Mouse (Mus musculus) limb, embryonic 10.5 days (tissue): Measurements from ENCODE around the gene Fndc3b. TPM values are rescaled to one million over a fixed set of nuclear protein-coding genes. Genes with fewer than 3 reads are reported as not detected.

Experiments used
- DNase-seq: peaks from one replicate; pipeline ENCODE4 v3.0.0-alpha.2; 2017; ENCODE audit warnings: low spot score
- H3K27ac ChIP-seq: fragments of 300-500 bp; sonication (generic); 2 replicates; pipeline ENCODE4 v1.5.1; 2016; ENCODE audit warnings: mild to moderate bottlenecking
- H3K27me3 ChIP-seq: fragments of 300-500 bp; sonication (generic); 2 replicates; pipeline ENCODE4 v1.6.1; 2016; ENCODE audit warnings: low read depth, mild to moderate bottlenecking; ENCODE audit not compliant: poor library complexity, severe bottlenecking
- H3K36me3 ChIP-seq: fragments of 300-500 bp; sonication (generic); 2 replicates; pipeline ENCODE4 v1.6.1; 2016; ENCODE audit warnings: mild to moderate bottlenecking, moderate library complexity
- H3K4me1 ChIP-seq: fragments of 300-500 bp; sonication (generic); 2 replicates; pipeline ENCODE4 v1.6.1; 2016
- H3K4me3 ChIP-seq: fragments of 300-500 bp; sonication (generic); 2 replicates; pipeline ENCODE4 v1.5.1; 2016; ENCODE audit warnings: mild to moderate bottlenecking, moderate library complexity
- H3K9me3 ChIP-seq: fragments of 300-500 bp; sonication (generic); replicated peaks from 2 replicates; pipeline ENCODE4 v1.6.1; 2016; ENCODE audit warnings: mild to moderate bottlenecking
- WGBS: fragments of 180-500 bp; shearing (Covaris S2); methylation state at CpG from one replicate; pipeline ENCODE4 v1.1.7; 2016; 5-methylcytosine and 5-hydroxymethylcytosine counted together
- polyA plus RNA-seq: library from polyadenylated mRNA; unstranded; fragments of >200 nt; fragmentation: Nextera tagmentation; extraction: Ambion mirVana; gene quantifications from 2 replicates; pipeline ENCODE4 v1.2.1, GENCODE M21; 2016

The Fndc3b gene
- polyA plus RNA-seq, 1 experiment from 2014 or later, result 9.7 TPM

- Histone ChIP-seq H3K9me3 (no peaks in the 10 kb centered on the region), H3K4me3 (no peak overlapping the region), H3K27ac (no peak overlapping the region), H3K4me1 (no peaks in the 10 kb centered on the region; the same call in 1 of the 2 replicates), H3K27me3 (no peaks in the 10 kb centered on the region), H3K36me3 (peaks cover 3% of the 10 kb centered on the region; the same call in 1 of the 2 replicates)
- 87% methylated on average over 12 of the region's 12 CpGs for WGBS
- no peak for DNase-seq
Measured at GRCm38 (mm10) chr3:27624974-27625591, 86.0 kb downstream of the Fndc3b start.

GRCm38 (mm10) chr3:27622451-27622850, 88.7 kb downstream of the Fndc3b start:
- no peak overlapping the region for H3K4me3 ChIP-seq
- no peak for DNase-seq
- peaks cover 3% of the 10 kb centered on the region; the same call in 1 of the 2 replicates for H3K36me3 ChIP-seq
- H3K4me1 ChIP-seq, result peaks cover 7% of the 10 kb centered on the region
- WGBS, result 75% methylated on average over 4 of the region's 4 CpGs
- H3K9me3 ChIP-seq, result no peaks in the 10 kb centered on the region
- H3K27me3 ChIP-seq, result no peaks in the 10 kb centered on the region
- no peak overlapping the region for H3K27ac ChIP-seq

DNA sequence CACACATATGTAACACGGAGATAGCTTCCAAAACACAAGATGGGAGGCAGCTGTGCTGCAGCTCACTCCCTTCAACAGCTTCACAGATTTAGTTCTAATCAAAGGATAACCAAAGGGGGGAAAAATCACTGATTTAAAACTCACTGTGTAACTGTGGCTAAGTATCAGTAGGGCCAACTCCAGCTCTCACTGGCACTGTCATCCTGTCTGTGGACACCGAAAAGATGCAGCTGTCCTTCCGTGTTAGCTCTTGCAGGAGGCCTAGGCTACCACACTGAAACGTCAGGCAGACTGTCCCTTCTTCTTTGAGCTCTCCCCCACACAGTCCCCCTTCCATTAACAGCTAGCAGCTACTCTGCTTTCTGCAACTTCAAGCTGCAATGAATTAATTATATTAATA, 89.9 kb downstream of the Fndc3b start:
- WGBS, result 79% methylated on average over 4 of the region's 4 CpGs
- Histone ChIP-seq H3K4me1 (peaks cover 18% of the 10 kb centered on the region), H3K27me3 (no peaks in the 10 kb centered on the region), H3K4me3 (no peak overlapping the region), H3K27ac (no peak overlapping the region), H3K9me3 (no peaks in the 10 kb centered on the region), H3K36me3 (peaks cover 3% of the 10 kb centered on the region; the same call in 1 of the 2 replicates)
- no peak for DNase-seq

- no peak for DNase-seq
- no peaks in the 10 kb centered on the region for H3K36me3 ChIP-seq
- no peak overlapping the region for H3K4me3 ChIP-seq
- no peaks in the 10 kb centered on the region for H3K27me3 ChIP-seq
- 89% methylated on average over 9 of the region's 9 CpGs for WGBS
- H3K9me3 ChIP-seq, result no peaks in the 10 kb centered on the region
- peaks cover 26% of the 10 kb centered on the region for H3K4me1 ChIP-seq
- H3K27ac ChIP-seq, result no peak overlapping the region
Measured at GRCm38 (mm10) chr3:27617733-27618132, 93.4 kb downstream of the Fndc3b start.

DNA sequence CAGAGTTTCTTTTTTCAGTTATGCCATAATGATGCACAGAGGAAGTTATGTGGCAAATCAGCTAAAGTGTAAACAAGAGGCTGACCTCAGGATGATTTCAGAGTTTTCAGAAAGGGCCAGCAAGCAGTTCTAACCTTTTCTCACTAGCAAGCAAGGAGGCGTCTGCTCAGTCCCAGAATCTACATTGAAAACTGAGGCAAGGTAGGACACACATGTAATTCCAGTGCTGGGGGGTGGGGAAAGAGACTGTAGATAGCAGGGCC, 93.9 kb downstream of the Fndc3b start:
- H3K27ac ChIP-seq, result no peak overlapping the region
- WGBS, result 81% methylated on average over 1 of the region's 1 CpGs

GRCm38 (mm10) chr3:27616421-27617236, 94.5 kb downstream of the Fndc3b start:
- WGBS, result 76% methylated on average over 19 of the region's 19 CpGs

More for the DNA sequence above, 93.9 kb downstream of the Fndc3b start:
- Histone ChIP-seq H3K4me1 (peaks cover 26% of the 10 kb centered on the region), H3K9me3 (no peaks in the 10 kb centered on the region), H3K4me3 (no peak overlapping the region), H3K36me3 (no peaks in the 10 kb centered on the region), H3K27me3 (no peaks in the 10 kb centered on the region)
- DNase-seq, result no peak

GRCm38 (mm10) chr3:27615479-27615878, 95.6 kb downstream of the Fndc3b start:
- 77% methylated on average over 8 of the region's 8 CpGs for WGBS
- Histone ChIP-seq H3K36me3 (no peaks in the 10 kb centered on the region), H3K4me1 (peaks cover 35% of the 10 kb centered on the region), H3K9me3 (no peaks in the 10 kb centered on the region), H3K4me3 (no peak overlapping the region), H3K27me3 (no peaks in the 10 kb centered on the region), H3K27ac (no peak overlapping the region)
- DNase-seq, result no peak

More at GRCm38 (mm10) chr3:27616421-27617236, 94.5 kb downstream of the Fndc3b start:
- peaks cover 26% of the 10 kb centered on the region for H3K4me1 ChIP-seq
- DNase-seq, result no peak
- H3K36me3 ChIP-seq, result no peaks in the 10 kb centered on the region
- H3K27ac ChIP-seq, result no peak overlapping the region
- H3K9me3 ChIP-seq, result no peaks in the 10 kb centered on the region
- no peaks in the 10 kb centered on the region for H3K27me3 ChIP-seq
- H3K4me3 ChIP-seq, result no peak overlapping the region

DNA sequence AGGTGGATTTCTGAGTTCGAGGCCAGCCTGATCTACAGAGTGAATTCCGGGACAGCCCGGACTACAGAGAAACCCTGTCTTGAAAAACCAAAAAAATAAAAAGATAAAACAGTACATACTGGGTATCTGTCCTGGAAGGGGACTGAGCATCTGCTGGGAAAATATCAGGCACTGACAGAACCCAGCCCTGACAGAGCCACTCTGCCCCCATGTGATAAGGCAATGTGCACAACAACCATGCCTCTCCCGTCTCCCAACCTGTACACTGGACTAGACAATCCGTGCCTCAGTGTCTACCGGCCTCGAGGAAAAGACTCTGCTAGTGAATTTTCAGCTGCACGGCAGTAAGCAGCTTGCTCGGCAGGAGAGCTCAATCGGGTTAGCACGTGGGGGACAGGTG, 97.3 kb downstream of the Fndc3b start:
- WGBS, result 95% methylated on average over 11 of the region's 11 CpGs
- Histone ChIP-seq H3K9me3 (no peaks in the 10 kb centered on the region), H3K4me3 (no peak overlapping the region), H3K4me1 (peaks cover 35% of the 10 kb centered on the region), H3K36me3 (no peaks in the 10 kb centered on the region), H3K27ac (no peak overlapping the region), H3K27me3 (no peaks in the 10 kb centered on the region)
- DNase-seq, result no peak

- no peak for DNase-seq
- H3K27ac ChIP-seq, result no peak overlapping the region
- H3K4me1 ChIP-seq, result peaks cover 39% of the 10 kb centered on the region
- WGBS, result 81% methylated on average over 4 of the region's 4 CpGs
- no peak overlapping the region for H3K4me3 ChIP-seq
- no peaks in the 10 kb centered on the region for H3K9me3 ChIP-seq
- H3K36me3 ChIP-seq, result no peaks in the 10 kb centered on the region
- no peaks in the 10 kb centered on the region for H3K27me3 ChIP-seq
Measured at GRCm38 (mm10) chr3:27613011-27613410, 98.1 kb downstream of the Fndc3b start.

DNA sequence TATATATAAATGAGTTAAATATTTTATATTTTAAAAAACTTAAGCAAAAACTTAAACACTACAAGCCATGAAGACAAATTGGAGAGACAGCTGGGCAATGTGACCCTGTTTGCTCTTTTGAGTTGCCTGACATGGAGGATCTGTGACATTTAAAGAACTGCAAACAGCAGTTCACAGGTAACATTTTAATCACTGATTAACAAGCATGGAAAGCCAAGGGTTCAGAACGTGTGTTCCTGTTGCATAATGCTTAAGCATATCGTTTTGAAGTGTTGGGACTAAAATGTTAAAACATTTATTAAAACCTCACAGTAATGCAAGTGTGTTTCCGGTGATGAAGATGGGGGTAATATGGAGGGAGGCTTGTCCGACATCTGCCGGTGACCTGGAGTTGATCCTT, 99.1 kb downstream of the Fndc3b start:
- Histone ChIP-seq H3K4me3 (no peak overlapping the region), H3K36me3 (no peaks in the 10 kb centered on the region), H3K9me3 (no peaks in the 10 kb centered on the region), H3K27me3 (no peaks in the 10 kb centered on the region), H3K27ac (no peak overlapping the region), H3K4me1 (peaks cover 39% of the 10 kb centered on the region)
- WGBS, result 88% methylated on average over 5 of the region's 5 CpGs
- no peak for DNase-seq

DNA sequence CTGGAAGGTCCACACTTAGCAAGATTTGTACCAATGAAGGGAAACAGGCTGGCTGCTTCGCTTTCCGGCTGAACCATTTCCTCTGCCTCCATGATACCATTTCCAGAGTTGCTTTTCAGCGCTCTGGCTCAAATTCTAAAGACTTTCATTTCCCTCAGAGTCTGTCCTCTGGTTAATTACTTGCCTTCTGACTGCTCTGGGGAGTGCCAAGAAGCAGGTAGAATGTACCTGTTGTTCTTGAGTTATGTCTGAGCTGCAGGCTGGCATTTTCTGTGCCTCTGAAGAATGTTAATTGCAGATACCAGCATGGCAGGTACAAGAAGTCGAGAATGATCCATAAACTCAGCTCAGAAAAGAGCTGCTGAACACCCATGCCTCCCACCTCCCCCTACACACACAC, 100.6 kb downstream of the Fndc3b start:
- H3K27ac ChIP-seq, result peak overlapping the region; percentile 25; the same call in 1 of the 2 replicates

GRCm38 (mm10) chr3:27610089-27610488, 101.0 kb downstream of the Fndc3b start:
- DNase-seq, result no peak
- Histone ChIP-seq H3K4me3 (no peak overlapping the region), H3K36me3 (no peaks in the 10 kb centered on the region), H3K27ac (no peak overlapping the region), H3K4me1 (peaks cover 35% of the 10 kb centered on the region), H3K27me3 (no peaks in the 10 kb centered on the region), H3K9me3 (no peaks in the 10 kb centered on the region)
- WGBS, result 83% methylated on average over 1 of the region's 1 CpGs

More for the DNA sequence above, 100.6 kb downstream of the Fndc3b start:
- H3K4me3 ChIP-seq, result no peak overlapping the region
- H3K9me3 ChIP-seq, result no peaks in the 10 kb centered on the region
- H3K4me1 ChIP-seq, result peaks cover 33% of the 10 kb centered on the region
- H3K36me3 ChIP-seq, result no peaks in the 10 kb centered on the region
- 89% methylated on average over 4 of the region's 4 CpGs for WGBS
- no peaks in the 10 kb centered on the region for H3K27me3 ChIP-seq
- DNase-seq, result no peak

DNA sequence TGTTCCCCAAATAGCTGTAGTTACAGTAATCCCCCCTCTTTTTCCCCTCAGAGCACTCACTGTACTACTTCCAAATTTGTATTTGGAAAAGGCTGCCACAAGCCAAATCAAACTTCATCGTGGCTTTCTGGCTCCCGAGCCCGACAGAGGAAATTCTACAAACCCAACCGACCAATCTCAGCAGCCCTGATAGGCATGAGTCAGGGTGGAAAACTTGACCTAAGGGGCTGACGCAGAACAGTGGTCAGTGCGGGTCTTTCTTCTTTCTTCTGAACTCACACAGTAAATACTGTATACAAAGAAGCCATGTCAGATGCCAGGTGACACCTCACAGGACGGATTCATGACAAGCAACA, 103.3 kb downstream of the Fndc3b start:
- peaks cover 50% of the 10 kb centered on the region for H3K4me1 ChIP-seq
- no peaks in the 10 kb centered on the region for H3K36me3 ChIP-seq
- H3K27ac ChIP-seq, result peak overlapping the region; percentile 82

More for the DNA sequence above, 103.3 kb downstream of the Fndc3b start:
- Histone ChIP-seq H3K27me3 (no peaks in the 10 kb centered on the region), H3K4me3 (no peak overlapping the region), H3K9me3 (no peaks in the 10 kb centered on the region)
- DNase-seq, result no peak
- 82% methylated on average over 7 of the region's 7 CpGs for WGBS
